Mouse (Mus musculus): ENCODE results near the gene Ip6k3.

- TF ChIP-seq CTCF (IDR thresholded peaks at IDR 0.05; ENCODE audit: low read depth, low read length), result no peak
- no peak for TF ChIP-seq POLR2AphosphoS5 (IDR thresholded peaks at IDR 0.05; ENCODE audit: insufficient replicate concordance, low read depth, low read length)
- no peak for TF ChIP-seq GATA1 (IDR thresholded peaks at IDR 0.05; ENCODE audit: borderline replicate concordance, low read length)
- no peak for TF ChIP-seq TAL1 (conservative IDR thresholded peaks at IDR 0.05; ENCODE audit: low read depth, low read length)
- TF ChIP-seq GATA2 (IDR thresholded peaks at IDR 0.05; ENCODE audit: borderline replicate concordance, low read depth, low read length), result no peak
Observed at GRCm38 (mm10) chr17:27199864-27200263, 32.3 kb upstream of the Ip6k3 start.
